Mouse (Mus musculus) thymus, postnatal 0 days (tissue): ENCODE measurements around the gene Mlst8. TPM values are rescaled to one million over a fixed set of nuclear protein-coding genes. Genes with fewer than 3 reads are reported as not detected.
A peak's percentile ranks its signal among the peaks of the same experiment; 100 is the strongest.

Experiments used
- DNase-seq: peaks from one replicate; pipeline ENCODE4 v3.0.0-alpha.2; 2015; ENCODE audit warnings: low spot score
- polyA plus RNA-seq: library from polyadenylated mRNA; unstranded; fragments of >200 nt; fragmentation: Nextera tagmentation; extraction: Ambion mirVana; gene quantifications from 2 replicates; pipeline ENCODE4 v1.2.1, GENCODE M21; 2015

Mlst8 gene
- polyA plus RNA-seq, 1 experiment from 2014 or later: 18.6 TPM

- no peak for DNase-seq
These were observed 10.6 kb upstream of the Mlst8 start for GRCm38 (mm10) chr17:24489265-24490030.

- peak; percentile 33 for DNase-seq
These were observed 9.9 kb upstream of the Mlst8 start for GRCm38 (mm10) chr17:24488662-24489264.

- no peak for DNase-seq
These were observed 9.3 kb upstream of the Mlst8 start, which contains the start of gene Caskin1 for GRCm38 (mm10) chr17:24488186-24488661. TSS of gene Caskin1 (plus strand) at chr17:24488601.

GRCm38 (mm10) chr17:24485090-24485860 lies 6.4 kb upstream of the Mlst8 start:
- DNase-seq: peak; percentile 35

GRCm38 (mm10) chr17:24483495-24483894 lies 4.6 kb upstream of the Mlst8 start:
- no peak for DNase-seq

- no peak for DNase-seq
These were observed 2.3 kb upstream of the Mlst8 start for GRCm38 (mm10) chr17:24481027-24481815.

GRCm38 (mm10) chr17:24480201-24480826 lies 1.4 kb upstream of the Mlst8 start:
- DNase-seq: no peak

GRCm38 (mm10) chr17:24479431-24479830 lies 553 bp upstream of the Mlst8 start:
- no peak for DNase-seq

- no peak for DNase-seq
These were observed 785 bp downstream of the Mlst8 start for GRCm38 (mm10) chr17:24477985-24478600.

- no peak for DNase-seq
These were observed 1.6 kb downstream of the Mlst8 start for GRCm38 (mm10) chr17:24477053-24477984.

GRCm38 (mm10) chr17:24476022-24476776 lies 2.7 kb downstream of the Mlst8 start:
- DNase-seq: no peak

GRCm38 (mm10) chr17:24475586-24475985 lies 3.3 kb downstream of the Mlst8 start:
- no peak for DNase-seq

GRCm38 (mm10) chr17:24474557-24474956 lies 4.3 kb downstream of the Mlst8 start:
- no peak for DNase-seq

- no peak for DNase-seq
These were observed 5.1 kb downstream of the Mlst8 start, which contains the start of gene Bricd5 for GRCm38 (mm10) chr17:24473612-24474275. TSS of gene Bricd5 (plus strand) at chr17:24473884.

GRCm38 (mm10) chr17:24472512-24472911 lies 6.4 kb downstream of the Mlst8 start:
- DNase-seq: no peak

- DNase-seq: no peak
These were observed 8.0 kb downstream of the Mlst8 start for GRCm38 (mm10) chr17:24470701-24471527.
